Mouse (Mus musculus) megakaryocyte, adult 5-6 weeks (primary cell): ENCODE data around the gene Zbtb38. TPM values are rescaled to one million over a fixed set of nuclear protein-coding genes. Genes with fewer than 3 reads are reported as not detected.
A peak's percentile ranks its signal among the peaks of the same experiment; 100 is the strongest.

ENCODE experiments used
- ATAC-seq: 2 replicates; pipeline ENCODE4 v1.8.0; 2016; ENCODE audit warnings: mild to moderate bottlenecking, inconsistent platforms; ENCODE audit not compliant: poor library complexity, severe bottlenecking
- total RNA-seq, 2 experiments: library from RNA; stranded (forward) in 1 of 2; stranded (reverse) in 1 of 2; fragments of 153-499, 151-499 nt in 1 of 2; fragments of 221-1000, 200-1000 nt in 1 of 2; gene quantifications; 2 replicates each; pipeline versions ENCODE4 v1.2.3 to v1.2.4; 2015 to 2017

Zbtb38 gene
- total RNA-seq, 2 experiments from 2014 or later = 18.7 to 18.9 TPM

- ATAC-seq = no peak
Measured at GRCm38 (mm10) chr9:96763025-96763424, 10.4 kb upstream of the Zbtb38 start.

DNA sequence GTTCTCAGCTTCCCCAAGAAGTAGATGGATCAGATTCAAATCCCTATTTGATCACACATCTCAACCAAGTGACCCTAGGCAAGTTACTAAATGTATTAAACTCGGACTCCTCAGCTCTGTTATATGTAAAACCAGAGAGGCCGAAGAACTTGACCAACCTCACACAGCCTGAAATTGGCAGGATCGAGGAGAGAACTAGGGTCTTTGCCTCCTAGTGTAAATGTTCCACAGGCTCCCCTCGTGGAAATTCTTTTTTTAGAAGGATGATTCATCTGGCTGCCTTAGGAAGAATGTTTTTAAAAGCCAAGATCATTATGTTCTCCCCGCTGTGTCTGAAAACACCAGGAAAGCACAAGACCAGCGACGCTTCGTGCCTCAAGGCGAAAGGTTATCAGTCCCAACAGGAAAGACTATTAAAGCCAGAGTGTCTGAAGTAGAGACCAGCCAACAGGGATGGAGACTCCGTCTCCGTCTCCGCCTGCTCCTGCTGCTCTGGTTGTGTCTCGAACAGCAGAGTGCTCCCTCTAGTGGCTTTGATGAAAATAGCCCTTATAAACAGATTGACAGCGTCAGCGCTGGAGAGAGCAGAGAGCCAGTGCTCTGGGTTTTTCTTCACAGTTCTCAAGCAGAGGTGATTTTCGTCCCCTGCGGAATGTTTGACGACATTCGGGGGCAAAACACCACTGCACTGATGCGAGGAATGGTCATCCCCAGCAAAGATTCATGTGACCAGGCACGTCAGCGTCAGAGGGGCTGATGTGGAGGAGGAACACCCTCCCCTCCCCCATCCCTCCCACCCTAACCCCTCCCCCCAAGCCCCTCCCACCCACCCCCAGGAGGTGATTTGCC is 6.3 kb upstream of the Zbtb38 start:
- peak; percentile 100 for ATAC-seq

GRCm38 (mm10) chr9:96756638-96757435 is 4.2 kb upstream of the Zbtb38 start:
- ATAC-seq = no peak

GRCm38 (mm10) chr9:96755761-96756160 is 3.1 kb upstream of the Zbtb38 start:
- ATAC-seq = no peak

- ATAC-seq = no peak
Measured at GRCm38 (mm10) chr9:96754625-96754969, 2.0 kb upstream of the Zbtb38 start.

- no peak for ATAC-seq
Measured at GRCm38 (mm10) chr9:96753921-96754624, 1.4 kb upstream of the Zbtb38 start.

DNA sequence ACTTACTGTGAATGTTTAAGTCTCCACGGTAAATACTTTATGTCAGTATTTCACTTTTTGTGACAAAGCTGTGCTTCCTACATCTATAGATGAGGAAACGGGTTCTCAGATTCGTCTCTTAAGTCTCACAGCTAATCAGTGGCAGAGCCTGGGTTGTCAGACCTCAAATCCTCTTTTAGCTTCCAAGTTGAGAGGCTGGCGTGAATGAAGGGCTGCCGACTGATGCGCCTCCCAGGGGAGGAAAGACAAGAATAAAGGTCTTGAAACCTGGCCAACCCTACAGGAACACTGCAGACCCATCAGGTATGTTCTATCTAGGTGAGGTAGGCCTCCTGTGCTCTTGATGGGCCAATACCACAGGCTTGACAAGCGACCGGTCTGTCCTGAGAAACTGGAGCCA is 761 bp upstream of the Zbtb38 start:
- no peak for ATAC-seq

DNA sequence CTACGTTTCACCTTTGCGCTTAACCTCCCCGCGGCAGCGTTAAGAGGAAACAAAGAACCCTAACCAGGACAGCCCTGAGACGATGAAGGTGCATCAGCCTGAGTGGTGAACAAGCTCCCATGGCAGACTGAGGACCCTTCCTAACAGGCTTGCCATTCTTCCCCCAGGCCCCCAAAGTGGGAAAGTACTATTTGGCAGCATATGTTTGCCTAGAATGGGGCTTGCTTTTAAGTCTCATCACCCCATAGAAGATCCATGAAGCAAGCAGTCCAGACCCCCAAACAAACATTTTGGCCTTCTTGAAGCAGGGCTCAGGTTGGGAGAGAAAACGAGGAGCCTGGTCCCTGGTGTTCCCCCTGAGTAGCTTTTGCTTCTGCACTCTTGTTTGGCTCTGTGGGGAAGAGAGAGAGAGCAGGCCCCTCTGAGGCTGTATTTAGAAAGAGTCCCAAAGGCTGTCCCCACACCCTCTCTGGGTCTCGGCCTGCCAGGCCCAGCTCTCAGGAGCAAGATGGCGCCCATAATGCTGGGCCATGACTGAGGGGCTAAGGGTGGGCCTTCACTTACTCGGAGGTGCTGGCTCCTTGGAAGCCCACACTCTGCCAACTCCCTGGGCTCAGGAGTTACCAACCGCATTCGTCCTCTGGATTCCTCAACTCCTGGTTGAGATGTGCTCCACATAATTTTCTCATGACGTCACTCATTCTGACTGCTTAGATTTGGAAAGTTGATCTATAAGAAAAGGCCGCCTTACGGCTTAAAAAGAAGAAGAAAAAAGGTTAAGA is 619 bp downstream of the Zbtb38 start:
- no peak for ATAC-seq

- ATAC-seq = no peak
Measured at GRCm38 (mm10) chr9:96750636-96751035, 2.0 kb downstream of the Zbtb38 start.

DNA sequence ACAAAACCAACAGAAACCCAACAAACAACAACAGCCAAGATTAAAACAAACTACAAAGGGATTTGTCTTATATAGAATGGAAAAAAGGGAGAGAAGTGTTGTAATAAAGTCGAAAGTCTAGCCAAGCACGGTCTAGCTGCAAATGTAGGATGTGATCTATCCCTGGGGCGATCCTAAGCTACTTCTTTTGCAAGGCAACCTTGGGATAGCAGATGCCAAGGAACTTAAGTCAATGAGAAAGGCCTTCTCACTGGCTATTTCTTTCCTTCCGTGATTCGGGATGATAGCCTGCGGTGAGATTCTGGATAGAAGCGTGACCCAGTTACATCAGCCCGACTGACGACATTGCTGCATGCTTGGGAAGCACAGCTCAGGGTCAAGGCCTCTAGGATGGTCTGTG is 6.1 kb downstream of the Zbtb38 start:
- no peak for ATAC-seq

DNA sequence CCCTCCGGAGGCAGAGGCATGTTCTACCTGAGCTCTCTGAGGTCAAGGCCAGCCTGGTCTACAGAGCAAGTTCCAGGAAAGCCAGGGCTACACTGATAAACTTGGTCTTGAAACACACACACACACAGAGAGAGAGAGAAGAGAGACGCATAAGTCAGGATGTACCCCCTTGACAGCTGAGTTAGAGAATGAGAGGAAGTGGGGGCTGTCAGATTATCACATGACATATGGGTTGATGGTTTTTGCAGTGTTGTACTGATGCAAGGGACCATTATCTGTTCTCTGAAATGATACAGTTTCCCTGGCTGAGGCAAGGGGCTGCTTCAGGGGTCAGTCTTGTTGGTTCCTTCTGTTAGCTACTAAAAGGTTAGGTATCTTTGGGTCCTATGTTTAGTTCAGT is 7.7 kb downstream of the Zbtb38 start:
- no peak for ATAC-seq

DNA sequence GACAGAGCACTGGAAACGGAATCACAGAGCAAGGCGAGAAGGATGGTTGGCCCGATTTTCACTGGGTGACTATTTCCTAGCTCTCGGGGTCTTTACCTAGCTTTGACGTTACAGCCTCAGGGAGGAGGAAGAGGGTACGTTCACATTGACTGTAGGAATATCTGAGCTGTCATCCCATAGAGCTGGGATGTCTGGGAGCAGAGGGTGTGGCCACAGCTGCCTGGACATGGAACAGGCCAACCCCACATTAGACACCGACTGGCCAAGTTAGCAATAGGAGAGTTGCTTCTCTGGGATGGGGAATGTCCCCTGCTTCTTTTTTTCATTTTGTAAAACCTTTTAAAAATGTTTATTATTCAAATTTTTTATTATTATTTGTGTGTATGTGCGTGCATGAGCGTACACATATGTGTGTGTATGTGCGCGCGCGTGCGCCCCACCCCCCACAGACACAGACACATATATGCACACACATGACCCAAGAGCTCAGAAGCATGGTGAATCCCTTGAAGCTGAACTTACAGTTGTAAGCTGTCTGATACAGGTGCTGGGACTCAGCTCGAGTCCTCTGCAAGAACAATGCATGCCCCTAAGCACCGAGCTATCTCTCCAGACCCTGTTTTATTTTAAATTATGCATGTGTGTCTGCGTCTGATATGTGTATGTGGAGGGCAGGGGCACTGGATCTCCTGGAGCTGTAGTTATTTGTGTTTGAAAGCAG is 11.1 kb downstream of the Zbtb38 start:
- no peak for ATAC-seq

DNA sequence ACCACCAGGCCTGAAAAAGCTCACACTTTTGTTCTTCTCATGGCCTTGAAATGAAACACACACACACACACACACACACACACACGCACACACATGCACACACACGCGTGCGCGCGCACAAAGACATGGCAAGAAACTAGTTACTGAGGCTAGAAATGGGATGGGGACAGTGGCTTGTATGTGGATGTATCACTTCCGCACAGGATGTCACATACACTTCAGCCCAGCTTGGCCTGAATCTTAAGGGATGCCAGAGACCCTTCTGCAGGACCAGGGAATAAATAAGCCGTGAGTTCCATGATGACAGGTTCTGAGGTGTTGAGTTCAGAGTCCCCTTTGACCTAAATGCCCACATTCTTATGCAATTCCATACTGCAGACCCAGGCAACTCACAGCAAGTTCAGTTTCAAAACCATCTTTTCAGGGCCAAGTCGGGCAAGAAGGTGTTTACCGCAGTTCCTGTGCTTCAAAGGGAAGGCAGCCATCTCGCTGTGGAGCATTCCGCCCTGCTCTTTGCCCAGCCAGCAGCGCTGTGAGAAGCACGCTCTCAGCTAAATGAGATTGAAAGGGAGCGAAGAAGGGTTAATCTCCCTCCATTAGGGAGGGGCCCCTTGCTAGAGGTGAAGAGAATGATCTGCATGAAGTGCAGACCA is 11.8 kb downstream of the Zbtb38 start:
- no peak for ATAC-seq

DNA sequence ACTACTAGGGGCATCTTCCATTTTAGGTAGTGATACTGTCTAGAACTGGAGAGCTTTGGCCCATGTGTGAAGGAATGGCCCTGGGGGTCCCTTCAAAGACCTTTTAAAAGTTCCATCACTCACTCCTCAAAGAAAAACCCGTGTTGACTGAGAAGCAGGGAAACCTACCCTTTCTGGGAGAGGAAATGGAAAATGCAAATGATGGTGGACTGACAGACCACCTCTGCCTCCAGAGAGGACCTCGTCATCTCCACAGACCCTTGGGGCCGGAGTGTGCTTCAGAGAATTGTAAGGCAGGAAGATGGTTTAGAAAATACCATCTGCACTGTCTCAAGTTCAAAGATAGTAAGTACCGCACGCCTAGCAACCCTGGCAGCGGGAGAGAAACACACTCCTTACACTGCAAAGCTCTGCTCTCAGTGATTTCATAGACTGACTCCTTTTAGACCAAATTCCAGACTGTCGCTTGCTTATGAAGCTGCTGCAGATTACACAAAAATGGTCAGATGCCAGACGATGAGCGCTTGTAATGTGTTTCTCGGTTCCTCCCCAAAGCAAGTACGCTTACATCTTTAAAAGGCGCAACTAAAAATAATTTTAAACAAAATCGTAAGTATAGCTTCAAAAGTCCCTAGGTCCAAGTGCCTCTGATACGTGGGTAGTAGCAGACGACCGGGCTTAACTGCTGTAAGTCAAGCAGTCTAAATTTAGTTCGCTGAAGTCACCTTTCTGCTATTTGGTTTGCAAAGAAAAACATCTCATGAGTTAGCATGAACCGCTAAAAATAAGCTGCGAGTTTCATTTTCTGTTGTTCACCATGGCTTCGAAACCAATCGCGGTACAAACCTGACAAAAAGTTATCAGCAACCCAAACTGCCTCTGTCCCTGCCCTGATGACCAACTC is 12.6 kb downstream of the Zbtb38 start:
- ATAC-seq = no peak

DNA sequence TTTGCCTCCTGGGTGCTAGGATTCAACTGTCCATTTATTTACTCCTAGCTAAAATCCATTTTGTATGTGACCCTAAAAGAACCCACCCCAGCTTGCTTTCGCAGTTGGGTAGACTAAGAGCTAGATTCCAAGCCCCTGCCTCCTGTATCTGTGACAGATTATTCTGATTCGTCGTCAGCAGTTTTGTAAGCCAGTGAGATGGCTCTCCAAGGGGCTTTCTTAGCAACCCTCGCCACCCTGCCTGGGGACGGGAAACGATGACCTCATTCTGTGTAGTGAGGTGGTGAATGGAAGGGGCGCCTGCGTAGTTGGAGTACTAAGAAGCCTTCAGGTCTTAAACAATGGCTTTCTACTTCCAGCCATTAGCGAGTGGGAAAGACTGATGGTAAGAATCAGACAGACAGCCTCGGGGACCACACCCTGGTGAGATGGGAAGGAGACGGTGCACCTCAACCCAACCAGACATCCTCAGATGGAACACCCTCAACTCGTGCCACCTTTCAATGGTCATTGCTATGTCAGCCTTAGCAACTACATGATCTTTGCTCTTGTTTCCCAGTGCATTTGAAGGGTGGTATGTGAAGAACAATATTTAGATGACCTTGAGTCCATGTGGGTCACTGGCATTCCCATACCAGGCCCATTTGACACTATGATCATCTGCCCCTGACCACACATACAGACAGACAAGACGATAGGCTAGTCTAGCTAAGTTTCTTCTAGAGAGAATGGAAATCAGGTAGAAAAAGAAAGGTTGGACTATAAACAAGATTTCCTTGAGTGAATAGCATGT is 13.9 kb downstream of the Zbtb38 start:
- ATAC-seq = no peak

DNA sequence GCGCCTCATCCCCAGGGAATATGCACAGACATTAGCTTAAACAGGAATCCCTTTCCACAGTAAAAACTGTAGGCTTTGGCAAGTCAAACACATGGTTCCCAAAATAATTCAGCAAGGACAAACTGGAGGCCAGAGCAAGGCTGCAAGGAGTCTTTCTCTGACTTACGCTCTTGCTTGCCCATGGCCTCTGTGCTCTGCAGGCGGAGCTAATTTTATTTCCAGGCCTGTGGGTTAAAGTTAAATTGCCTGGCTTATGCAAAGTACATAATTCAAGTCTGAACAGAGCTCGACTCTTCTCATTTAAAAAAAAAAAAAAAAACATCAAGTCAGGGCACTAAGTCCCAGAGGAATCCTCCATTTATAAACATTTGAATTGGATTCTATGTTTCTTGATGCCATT is 16.7 kb downstream of the Zbtb38 start:
- no peak for ATAC-seq

DNA sequence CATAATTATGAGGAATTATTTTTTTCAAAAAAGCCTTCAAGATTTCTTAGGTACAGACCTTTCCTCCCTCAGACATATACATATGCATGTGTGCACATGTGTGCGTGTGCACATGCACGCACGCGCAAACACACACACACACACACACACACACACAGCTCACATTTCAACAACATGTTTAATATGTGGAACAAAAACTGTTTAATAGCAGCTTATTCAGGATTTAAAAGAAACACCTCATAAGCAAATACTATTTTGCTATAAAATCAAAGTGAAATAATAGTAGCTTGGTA is 19.3 kb downstream of the Zbtb38 start:
- ATAC-seq = no peak
